Mouse (Mus musculus) frontal cortex, adult 2 months (tissue): ENCODE measurements at regions not wholly inside any gene's neighbourhood (a gene's known extent, or its start where the extent isn't known, plus 50 kb on each side); places are given as distances from the start of the nearest gene placed in this dataset.
"Not testable (repeated sequence)": the region's sequence is repeated elsewhere in the genome, so short reads cannot be mapped to it uniquely, and the experiment has no call there.

Experiments used
- DNase-seq, 2 experiments: peaks; one replicate each; pipeline ENCODE4 v3.0.0; 2022; ENCODE audit warnings: low spot score in 1 of 2; ENCODE audit errors: extremely low spot score in 1 of 2

DNA sequence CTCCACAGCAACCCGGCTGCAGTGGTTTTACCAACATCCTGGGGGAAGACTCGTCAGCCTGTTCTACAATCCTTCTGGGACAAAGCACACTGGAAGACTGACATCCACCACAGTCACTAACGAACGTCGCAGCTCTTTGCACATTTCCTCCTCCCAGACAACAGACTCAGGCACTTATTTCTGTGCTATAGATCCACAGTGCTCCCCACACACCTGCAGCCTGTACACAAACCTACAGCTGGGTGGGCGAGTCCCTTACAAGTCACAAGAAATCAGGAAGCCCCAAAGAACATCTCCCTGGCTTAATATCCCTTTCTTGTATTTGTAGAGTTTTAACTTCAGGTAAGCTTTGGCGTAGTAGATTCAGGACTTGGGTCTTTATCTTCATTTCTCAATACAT, 618.7 kb downstream of the Dad1 start:
- not testable (repeated sequence) for DNase-seq

DNA sequence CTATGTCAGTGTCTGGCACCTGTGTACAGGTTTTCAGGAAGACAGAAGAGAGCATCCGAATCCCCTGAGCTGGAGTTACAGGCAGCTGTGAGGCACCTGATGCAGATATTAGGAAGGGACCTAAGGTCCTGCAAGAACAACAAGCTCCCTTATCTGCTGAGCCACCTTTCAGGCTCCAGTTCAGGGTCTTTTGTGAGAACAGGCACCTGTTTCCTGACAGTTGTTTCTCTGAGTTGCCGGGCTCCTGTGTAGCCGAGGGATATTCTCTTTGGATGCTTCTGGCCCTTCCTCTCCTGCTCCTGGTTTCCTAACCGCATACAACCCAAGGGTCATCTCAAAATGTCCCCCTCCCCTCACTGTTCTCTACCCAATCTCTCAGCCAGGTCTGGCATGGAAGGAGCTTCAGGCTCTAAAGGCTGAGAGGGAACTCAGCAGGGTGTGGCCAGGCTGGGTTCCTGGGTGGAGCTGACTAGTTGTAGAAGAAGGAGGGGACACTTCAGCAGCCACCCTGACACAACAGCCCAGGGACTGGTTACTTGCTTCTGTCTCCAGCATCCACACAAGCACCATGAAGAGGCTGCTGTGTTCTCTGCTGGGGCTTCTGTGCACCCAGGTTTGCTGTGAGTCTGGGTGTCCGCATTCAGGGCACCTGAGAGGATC, 619.5 kb downstream of the Dad1 start:
- not testable (repeated sequence) for DNase-seq

DNA sequence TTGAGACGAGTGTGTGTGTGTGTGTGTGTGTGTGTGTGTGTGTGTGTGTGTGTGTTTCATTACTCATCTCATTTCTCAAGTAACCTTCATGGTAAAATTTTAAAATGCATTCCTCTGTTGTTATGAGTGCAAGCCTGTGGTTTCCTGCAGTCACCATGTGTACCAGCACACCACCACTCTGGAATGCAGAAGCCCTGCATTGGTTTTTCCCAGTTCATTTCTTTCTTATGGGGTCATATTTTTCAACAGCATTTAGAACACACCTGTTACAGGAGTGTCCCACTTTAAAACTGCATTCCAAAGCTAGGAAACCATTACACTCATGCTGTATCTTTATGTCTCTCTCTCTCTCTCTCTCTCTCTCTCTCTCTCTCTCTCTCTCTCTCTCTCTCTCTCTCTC, 620.2 kb downstream of the Dad1 start:
- not testable (repeated sequence) for DNase-seq

DNA sequence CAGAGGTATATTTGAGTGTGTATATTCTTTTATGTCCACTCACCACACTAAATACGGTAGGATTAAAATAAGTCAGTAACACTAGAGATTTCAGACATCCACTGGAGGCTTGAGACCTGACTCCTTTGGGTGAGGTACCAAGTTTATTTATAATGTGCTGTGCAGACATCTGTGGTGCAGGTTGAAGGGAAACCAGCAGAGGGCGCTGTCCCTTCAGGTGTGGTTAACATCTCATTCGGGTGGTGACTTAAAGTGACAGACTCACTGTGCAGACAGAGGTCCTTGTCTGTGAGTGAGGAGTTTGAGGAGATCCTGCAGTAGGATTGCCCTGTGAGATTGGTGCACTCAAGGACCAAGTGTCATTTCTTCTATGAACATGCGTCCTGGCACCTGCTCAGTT, 632.5 kb downstream of the Dad1 start:
- DNase-seq = not testable (repeated sequence)

DNA sequence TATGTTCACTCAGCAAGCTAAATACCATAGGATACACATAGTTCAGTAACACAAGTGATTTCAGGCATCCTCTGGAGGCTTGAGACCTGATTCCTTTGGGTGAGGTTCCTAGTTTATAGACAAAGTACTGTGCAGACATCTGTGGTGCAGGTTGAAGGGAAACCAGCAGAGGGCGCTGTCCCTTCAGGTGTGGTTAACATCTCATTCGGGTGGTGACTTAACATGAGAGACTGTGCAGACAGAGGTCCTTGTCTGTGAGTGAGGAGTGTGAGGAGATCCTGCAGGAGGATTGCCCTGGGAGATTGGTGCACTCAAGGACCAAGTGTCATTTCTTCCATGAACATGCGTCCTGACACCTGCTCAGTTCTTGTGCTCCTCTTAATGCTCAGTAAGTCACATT, 637.8 kb downstream of the Dad1 start:
- DNase-seq = not testable (repeated sequence)

DNA sequence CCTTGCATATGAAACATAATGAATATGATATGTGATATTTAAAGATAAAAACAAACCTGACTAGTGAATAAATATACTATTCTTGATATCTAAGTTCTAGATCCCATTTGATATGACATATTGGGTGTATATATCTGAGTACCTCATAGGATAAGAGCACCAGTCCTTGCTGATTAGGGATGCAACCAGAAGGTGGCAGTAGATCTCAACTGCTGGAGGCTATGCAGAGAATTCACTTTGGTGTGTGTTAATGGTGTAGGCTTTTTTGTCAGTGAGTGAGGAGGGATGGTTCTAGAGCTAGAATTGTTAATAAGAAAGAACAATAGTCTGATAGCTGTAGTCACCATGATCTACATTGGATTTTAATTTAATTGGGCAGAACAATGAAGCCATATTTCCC, 639.6 kb downstream of the Dad1 start:
- DNase-seq = peak in 1 of 2 experiments; percentile 33

DNA sequence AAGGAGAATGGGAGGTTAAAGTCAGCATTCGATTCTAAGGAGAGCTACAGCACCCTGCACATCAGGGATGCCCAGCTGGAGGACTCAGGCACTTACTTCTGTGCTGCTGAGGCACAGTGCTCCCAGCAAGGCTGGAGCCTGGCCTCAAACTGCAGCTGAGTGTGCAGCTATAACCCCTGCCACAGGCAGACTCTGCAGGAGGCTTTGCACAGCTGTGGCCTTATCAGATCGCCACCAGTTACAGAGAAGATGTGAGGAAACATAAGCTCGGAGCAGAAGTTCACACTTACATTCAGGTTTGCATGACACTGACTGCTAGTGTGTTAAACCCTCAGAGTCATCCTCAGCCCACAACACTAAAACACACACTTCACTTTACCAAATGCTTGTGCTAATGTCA, 654.6 kb downstream of the Dad1 start:
- not testable (repeated sequence) for DNase-seq

DNA sequence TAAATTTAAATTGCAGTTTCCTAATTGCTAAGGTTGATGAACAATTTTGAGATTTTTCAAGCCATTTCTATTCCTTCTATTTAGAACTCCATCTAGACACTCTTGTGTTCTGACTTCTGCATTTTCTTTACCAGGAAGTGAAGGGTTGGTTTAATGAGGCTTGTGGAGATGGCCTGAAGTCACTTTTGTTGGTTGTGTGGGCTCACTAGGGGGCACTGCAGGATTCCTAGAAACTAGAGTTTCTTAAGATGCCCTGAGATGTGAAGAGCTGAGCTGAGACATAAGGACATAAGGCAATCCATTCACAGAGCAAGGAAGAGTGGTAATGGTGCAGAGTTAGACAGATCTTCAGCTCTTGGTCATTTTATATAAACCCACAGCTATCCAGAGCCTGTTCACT, 656.6 kb downstream of the Dad1 start:
- not testable (repeated sequence) for DNase-seq

DNA sequence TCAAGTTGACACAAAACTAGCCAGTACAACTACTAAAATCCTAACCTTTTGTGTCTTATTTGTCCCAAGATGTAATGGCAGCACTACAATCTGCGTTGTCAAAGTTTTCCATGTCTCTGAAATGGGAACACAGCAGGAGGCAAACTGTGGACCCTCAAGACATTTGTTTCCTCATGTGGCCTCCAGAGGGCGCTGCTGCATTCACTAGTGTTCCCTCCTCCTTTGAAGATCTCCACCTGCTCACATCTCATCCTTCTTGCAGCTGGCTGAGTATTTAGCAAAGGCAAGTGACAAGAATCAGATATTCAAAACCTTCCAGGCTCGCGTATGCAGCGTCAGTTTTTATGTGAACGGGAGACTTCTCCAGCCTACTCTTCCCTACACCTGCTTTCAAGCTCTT, 663.3 kb downstream of the Dad1 start:
- not testable (repeated sequence) for DNase-seq

DNA sequence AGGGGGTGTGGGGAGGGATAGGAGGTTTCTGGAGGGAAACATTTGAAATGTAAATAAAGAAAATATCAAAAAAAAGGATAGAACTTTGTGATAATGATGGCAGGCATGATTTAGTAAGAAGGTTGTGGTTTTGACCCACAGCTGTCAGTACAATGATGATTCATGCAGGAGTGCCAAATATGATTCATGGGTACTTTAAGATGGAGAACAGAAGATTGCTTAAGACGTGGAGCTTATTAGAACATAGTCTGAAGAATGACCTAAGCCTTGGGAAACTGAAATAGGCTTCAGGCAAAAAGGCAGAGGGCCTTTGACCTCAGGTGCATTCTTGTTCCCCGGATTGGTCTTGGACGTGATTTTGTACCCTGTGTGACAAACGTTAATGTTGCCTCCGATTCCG, 671.4 kb downstream of the Dad1 start:
- DNase-seq = not testable (repeated sequence)

DNA sequence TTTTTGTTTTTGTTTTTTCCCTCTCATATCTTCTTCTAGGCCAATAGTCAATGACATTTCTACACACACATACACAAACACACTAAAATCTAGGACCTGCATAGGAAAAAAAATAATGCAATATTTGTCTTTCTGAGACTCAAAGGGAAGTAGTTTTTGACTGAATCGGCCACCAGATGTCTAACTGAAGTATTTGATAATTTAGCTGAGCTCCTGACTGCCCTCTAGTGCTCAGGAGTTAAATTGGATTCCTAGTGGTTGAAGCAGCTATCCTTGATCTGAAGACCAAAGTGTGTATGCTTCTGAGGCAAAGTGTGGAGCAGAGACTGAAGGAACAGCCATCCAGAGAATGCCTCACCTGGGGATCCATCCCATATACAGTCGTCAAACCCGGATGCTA, 672.2 kb downstream of the Dad1 start:
- DNase-seq = peak in 1 of 2 experiments; percentile 23

DNA sequence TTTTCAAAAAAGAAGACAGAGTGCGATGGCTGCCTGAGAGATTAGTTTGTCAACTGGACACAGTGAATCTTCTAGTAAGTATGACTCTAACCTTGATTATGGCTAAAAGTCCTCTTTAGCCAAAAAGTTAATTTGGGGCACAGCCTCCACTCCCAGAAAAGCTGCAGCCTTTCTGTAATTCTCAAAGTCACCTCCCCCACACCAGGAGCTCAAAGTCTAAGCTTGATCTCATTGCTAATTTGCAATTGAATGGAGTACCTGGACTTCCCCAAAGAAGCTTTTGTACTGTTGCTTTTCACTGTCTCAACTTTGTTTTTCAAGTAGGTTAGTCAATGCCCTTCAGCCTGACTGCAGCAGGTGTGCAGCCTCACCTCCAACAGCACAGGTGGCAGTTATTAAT, 677.0 kb downstream of the Dad1 start:
- DNase-seq = not testable (repeated sequence)

DNA sequence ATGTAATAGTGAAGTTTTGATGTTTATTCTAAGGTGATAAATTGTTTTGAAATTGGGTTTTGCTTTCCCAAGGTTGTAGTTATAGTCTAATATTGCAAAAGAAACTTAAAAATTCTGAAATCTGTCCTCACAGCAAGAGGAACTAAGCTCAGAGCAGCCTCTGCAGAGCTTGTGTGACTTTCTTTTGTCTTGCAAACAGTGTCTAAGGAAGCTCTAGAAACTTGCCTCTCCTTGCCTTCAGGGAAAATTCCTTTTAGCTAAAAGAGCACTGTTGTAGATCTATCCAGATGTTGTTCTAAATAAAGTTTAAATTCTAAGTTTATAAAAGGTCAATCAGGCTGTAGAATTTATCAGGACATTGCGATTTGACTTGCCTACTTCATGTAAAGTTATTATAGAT, 681.2 kb downstream of the Dad1 start:
- not testable (repeated sequence) for DNase-seq

DNA sequence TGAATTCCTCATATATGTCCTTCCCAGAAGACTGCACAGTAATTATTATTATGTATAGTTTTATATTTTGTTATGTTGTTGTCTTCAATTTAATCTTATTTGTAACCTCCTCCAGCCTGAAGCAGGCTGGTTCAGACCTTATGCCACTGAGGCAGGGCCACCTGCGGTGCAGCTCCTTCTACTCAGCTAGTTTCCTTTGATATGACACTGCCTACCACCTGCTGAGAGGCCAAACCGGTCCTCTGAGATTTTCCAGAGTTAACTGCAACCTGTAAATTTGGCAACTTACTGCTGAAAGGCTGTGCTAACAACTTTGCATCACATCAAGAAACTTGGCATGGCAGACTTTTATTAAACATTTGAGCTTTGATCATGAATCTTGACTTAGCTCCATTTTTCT, 691.3 kb downstream of the Dad1 start:
- DNase-seq = no peak

DNA sequence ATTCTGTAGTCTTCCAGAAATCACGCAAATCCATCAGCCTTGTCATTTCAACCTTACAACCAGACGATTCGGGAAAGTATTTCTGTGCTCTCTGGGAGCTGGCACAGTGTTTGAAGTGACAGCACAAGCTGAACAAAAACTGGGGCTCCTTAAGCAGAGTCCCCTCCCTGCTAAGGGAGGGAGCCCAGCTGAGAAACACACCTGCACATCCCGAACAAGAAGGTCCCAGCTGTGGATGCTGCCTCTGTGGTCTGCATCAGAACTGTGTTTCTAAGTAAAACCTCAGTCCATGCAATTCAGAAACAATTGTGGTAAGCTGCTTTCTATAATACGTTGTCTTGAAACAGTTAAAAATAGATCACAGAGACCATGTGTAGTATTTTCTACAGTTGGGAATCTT, 693.8 kb downstream of the Dad1 start:
- not testable (repeated sequence) for DNase-seq

DNA sequence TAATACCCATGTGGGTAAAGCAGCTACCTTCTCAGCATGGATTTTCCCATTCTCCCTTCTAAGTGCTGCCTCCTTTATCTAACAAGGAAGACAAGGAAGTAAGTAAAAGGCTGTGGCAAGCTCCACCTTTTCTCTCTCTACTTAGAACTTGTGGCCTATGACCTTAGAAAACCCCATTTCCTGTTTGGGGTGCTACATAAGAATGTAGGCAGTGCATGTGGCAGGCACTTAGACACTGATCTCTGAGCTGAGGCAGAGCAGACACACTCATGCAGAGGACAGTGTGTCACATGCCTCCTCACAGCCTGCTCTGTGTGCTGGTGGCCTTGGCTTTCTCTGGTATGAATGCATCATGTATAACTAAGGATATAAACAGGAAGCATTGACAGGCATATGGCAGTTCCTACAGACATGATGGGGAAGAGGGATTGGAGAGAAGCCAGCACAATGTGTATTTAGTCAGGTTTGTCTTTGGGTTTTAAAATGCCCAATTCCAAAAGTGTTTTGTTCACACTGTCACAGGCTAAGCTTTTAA, 694.5 kb downstream of the Dad1 start:
- DNase-seq = not testable (repeated sequence)

DNA sequence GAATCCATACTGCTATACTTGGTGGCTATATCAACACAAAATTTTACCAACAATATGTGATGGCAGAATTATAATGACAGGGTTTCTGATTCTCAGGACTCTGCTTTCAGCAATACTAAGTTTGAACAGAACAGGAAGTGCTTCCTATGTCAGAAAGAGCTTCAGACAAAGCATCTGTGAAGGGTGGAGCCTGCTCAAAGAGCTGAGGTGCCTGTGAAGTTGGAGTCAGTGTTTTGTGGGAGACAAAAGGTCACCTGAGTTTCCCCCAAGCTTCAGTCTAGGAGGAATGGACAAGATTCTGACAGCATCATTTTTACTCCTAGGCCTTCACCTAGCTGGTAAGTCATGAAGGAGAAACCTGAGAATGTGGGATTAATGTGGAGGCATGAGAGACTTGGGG, 700.1 kb downstream of the Dad1 start:
- no peak for DNase-seq

DNA sequence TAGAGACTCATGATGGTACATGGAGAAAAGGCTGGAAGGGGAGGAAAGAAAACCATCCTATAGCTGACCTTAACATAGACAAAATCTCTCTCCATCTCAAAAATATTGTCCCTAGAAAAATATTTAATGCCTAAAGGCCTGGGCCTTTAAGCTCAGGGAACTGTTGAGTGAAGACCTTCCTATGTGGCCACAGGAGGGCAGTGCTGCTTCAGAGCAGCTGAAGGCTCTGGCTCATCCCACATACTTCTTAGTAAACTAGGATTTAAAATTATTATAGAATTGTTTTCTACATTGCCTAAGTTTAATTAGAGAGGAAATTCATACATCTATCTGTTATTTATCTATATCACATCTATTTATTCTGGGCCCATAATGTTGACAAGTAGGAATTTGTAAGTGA, 706.5 kb downstream of the Dad1 start:
- DNase-seq = peak in 1 of 2 experiments; percentile 17

DNA sequence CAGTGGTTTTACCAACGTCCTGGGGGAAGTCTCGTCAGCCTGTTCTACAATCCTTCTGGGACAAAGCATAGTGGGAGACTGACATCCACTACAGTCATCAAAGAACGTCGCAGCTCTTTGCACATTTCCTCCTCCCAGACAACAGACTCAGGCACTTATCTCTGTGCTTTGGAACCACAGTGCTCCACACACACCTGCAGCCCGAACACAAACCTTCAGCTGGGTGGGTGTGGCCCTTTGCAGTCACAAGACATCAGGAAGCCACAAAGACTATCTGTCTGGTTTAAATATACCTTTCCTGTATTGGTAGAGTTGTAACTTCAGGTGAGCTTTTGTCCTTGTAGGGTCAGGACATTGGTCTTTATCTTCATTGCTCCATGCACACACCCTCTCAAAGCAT, 708.6 kb downstream of the Dad1 start:
- DNase-seq = no peak

DNA sequence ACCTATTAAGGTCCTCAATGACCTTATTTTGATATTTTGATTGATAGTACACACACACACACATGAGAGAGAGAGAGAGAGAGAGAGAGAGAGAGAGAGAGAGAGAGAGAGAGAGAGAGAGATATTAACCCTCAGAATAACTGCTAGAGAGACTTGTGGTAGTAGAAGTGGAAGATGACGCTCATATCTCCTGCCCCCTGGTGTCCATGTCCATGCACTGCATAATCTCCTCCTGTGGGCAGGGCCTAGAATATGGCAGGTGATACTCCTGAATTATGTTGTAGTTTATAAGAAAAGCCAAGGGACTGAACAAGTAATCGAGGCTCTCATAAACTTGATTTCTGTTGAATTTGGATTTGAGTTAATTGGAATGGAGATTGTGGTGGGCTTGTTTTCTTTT, 712.3 kb downstream of the Dad1 start:
- peak in 1 of 2 experiments; percentile 33 for DNase-seq

DNA sequence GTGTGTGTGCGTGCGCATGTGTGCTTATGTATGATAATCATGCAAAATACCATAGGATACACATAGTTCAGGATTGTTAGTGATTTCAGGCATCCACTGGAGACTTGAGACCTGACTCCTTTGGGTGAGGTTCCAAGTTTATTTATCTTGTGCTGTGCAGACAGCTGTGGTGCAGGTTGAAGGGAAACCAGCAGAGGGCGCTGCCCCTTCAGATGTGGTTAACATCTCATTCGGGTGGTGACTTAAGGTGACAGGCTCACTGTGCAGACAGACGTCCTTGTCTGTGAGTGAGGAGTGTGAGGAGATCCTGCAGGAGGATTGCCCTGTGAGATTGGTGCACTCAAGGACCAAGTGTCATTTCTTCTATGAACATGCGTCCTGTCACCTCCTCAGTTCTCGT, 716.0 kb downstream of the Dad1 start:
- not testable (repeated sequence) for DNase-seq

DNA sequence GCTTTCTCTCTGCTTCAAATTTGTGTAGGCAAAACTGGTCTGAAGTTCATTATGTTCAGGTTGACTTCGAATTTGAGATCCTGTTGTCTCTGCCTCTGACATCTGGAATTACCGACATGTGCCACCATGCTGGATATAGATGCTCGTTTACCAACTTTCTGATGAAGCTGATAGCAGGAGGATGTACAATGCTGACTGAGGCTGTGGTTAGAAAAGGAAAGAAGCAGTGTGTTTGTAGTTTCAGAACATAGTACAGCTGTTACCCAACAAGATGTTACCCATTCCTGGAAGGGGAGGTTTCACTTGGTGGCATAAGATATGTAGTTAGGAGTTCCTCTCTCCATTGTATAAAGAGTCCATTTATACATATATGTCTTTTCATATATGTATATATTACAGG, 730.5 kb downstream of the Dad1 start:
- DNase-seq = not testable (repeated sequence)

DNA sequence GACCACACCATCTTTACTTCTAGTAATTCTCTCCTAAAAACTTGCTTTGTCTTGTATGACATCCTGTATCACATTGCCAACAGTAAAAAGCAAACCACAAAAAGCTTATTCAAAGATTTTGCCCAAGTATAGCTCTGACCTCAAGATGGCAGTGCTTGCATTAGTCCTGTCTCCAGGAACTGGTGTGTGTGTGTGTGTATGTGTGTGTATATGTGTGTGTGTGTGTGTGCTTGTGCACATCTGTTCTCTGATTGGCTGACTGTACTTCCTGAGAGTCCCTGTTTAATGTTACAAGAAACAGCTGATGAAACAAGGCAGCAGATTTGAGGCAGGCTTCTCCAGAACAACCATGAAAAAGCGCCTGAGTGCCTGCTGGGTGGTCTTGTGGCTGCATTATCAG, 735.0 kb downstream of the Dad1 start:
- DNase-seq = not testable (repeated sequence)
